Mouse (Mus musculus) myocyte (in vitro differentiated cells): ENCODE data around the gene Slc25a5. TPM values are rescaled to one million over a fixed set of nuclear protein-coding genes. Genes with fewer than 3 reads are reported as not detected.

Source experiments
- H3K27me3 ChIP-seq: one replicate; pipeline ENCODE4 v1.6.1; 2011; ENCODE audit not compliant: control insufficient read depth, insufficient read depth, insufficient read length
- H3K36me3 ChIP-seq: one replicate; pipeline ENCODE4 v1.6.1; 2011; ENCODE audit not compliant: control insufficient read depth, insufficient read depth
- H3K4me2 ChIP-seq: one replicate; pipeline ENCODE4 v1.6.1; 2011; ENCODE audit warnings: low read depth, control low read depth
- H3K4me3 ChIP-seq: one replicate; pipeline ENCODE4 v1.5.1; 2011; ENCODE audit warnings: mild to moderate bottlenecking, control low read depth, moderate library complexity
- H3K79me2 ChIP-seq: one replicate; pipeline ENCODE4 v1.6.1; 2011; ENCODE audit not compliant: control insufficient read depth, insufficient read depth
- H3ac ChIP-seq: one replicate; pipeline ENCODE4 v1.6.1; 2011; ENCODE audit not compliant: control insufficient read depth, insufficient read length
- CEBPB ChIP-seq: IDR thresholded peaks from 2 replicates; pipeline ENCODE4 v1.6.1; 2011; ENCODE audit warnings: mild to moderate bottlenecking, moderate library complexity; ENCODE audit not compliant: poor library complexity, insufficient read depth, severe bottlenecking
- E2F4 ChIP-seq: IDR thresholded peaks from one replicate; pipeline ENCODE4 v1.6.1; 2011; ENCODE audit warnings: mild to moderate bottlenecking, control low read depth, moderate library complexity; ENCODE audit not compliant: insufficient read depth
- MAX ChIP-seq: IDR thresholded peaks from one replicate; pipeline ENCODE4 v1.6.1; 2011; ENCODE audit warnings: low read depth, mild to moderate bottlenecking, control low read depth
- MYOD1 ChIP-seq, 3 experiments: IDR thresholded peaks; one replicate each; pipeline ENCODE4 v1.6.1; 2011; ENCODE audit warnings: control low read depth in 2 of 3, low read depth in 2 of 3, mild to moderate bottlenecking in 2 of 3, moderate library complexity in 1 of 3; ENCODE audit not compliant: insufficient read length in 2 of 3, control insufficient read depth in 1 of 3
- MYOG ChIP-seq, 3 experiments: IDR thresholded peaks; one replicate each; pipeline ENCODE4 v1.6.1; 2011; ENCODE audit warnings: control low read depth in 2 of 3, low read depth in 2 of 3, mild to moderate bottlenecking in 2 of 3; ENCODE audit not compliant: insufficient read length in 2 of 3, control insufficient read depth in 1 of 3, insufficient read depth in 1 of 3
- POLR2A ChIP-seq: IDR thresholded peaks from one replicate; pipeline ENCODE4 v1.6.1; 2011; ENCODE audit warnings: low read depth, mild to moderate bottlenecking, control low read depth, moderate library complexity; ENCODE audit not compliant: insufficient read length
- POLR2AphosphoS2 ChIP-seq: IDR thresholded peaks from one replicate; pipeline ENCODE4 v1.6.1; 2011; ENCODE audit warnings: low read depth, control low read depth; ENCODE audit not compliant: insufficient read length
- REST ChIP-seq: IDR thresholded peaks from one replicate; pipeline ENCODE4 v1.6.1; 2011; ENCODE audit warnings: mild to moderate bottlenecking, control low read depth, moderate library complexity; ENCODE audit not compliant: insufficient read depth, insufficient read length
- SRF ChIP-seq: IDR thresholded peaks from one replicate; pipeline ENCODE4 v1.6.1; 2011; ENCODE audit warnings: low read depth; ENCODE audit not compliant: control insufficient read depth, insufficient read length
- TCF12 ChIP-seq: IDR thresholded peaks from one replicate; pipeline ENCODE4 v1.6.1; 2011; ENCODE audit warnings: mild to moderate bottlenecking, control low read depth; ENCODE audit not compliant: poor library complexity, insufficient read depth, severe bottlenecking
- TCF3 ChIP-seq: IDR thresholded peaks from one replicate; pipeline ENCODE4 v1.6.1; 2011; ENCODE audit warnings: low read depth, control low read depth; ENCODE audit not compliant: insufficient read length
- USF1 ChIP-seq: IDR thresholded peaks from one replicate; pipeline ENCODE4 v1.6.1; 2011; ENCODE audit warnings: low read depth, mild to moderate bottlenecking, control low read depth, moderate library complexity
- polyA plus RNA-seq: library from polyadenylated mRNA; unstranded; fragments of >200 nt; fragmentation: generic; extraction: Trizol; gene quantifications from one replicate; pipeline ENCODE4 v1.2.1, GENCODE M21; 2012; ENCODE audit warnings: missing spikeins

The Slc25a5 gene
- polyA plus RNA-seq, 1 experiment = 684 TPM

DNA sequence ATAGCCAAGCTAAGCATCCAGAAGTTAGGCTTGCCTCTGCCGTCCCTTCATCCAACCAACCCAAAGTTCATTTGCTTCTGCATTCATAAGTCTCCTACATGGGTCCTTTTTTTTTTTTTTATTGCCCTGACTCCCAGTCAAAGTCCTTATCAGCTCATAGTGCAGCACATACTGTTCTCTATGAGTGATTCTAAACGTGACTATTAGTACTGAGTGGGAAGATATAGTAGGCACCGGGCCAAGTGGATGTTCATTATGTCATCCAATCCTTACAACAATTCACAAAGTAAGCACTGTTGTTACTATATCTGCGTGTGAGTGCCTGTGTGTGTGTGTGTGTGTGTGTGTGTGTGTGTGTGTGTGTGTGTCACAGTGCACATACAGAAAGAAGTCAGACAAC is 32.6 kb upstream of the Slc25a5 start:
- H3K4me3 ChIP-seq = no peak overlapping the region
- no peak for TF ChIP-seq POLR2AphosphoS2
- no peaks in the 10 kb centered on the region for H3K79me2 ChIP-seq
- no peak overlapping the region for H3K4me2 ChIP-seq
- no peaks in the 10 kb centered on the region for H3K27me3 ChIP-seq
- no peak overlapping the region for H3ac ChIP-seq
- H3K36me3 ChIP-seq = no peaks in the 10 kb centered on the region

DNA sequence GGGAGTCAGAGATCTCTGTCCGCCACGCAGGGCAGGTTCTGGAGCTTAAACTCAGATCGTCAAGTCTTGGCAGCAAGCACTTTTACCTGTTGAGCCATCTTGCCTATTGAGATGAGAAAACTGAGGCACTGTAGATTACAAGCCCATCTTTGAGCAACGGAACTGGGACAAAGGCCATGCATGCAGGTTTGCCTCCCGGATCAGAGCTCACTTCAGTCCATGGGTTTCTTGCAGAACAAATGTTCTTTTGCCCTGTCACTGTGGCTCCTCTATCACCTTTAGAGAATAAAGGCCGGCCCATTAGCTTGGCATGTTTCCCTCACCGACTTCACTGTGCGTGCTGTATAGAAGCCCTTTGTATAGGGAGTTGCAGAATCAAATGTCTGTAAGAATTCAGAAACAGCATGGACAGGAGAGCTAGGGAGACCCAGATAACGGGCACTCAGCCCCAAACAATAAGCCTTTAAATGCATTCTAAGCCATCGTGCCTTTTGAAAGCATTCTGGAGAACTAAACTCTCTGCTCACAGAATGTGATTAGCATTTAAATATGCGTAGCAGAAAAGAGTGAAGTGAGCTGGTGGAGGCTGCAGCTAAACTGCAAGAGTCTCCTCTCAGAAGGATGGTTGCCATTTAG is 32.0 kb upstream of the Slc25a5 start:
- Histone ChIP-seq H3ac (no peak overlapping the region), H3K4me3 (no peak overlapping the region), H3K27me3 (no peaks in the 10 kb centered on the region), H3K4me2 (no peak overlapping the region), H3K36me3 (no peaks in the 10 kb centered on the region), H3K79me2 (no peaks in the 10 kb centered on the region)
- TF ChIP-seq CEBPB (no peak), MYOD1 (IDR thresholded peaks at IDR 0.05; ENCODE audit: control insufficient read depth in 1 of 3, insufficient read length in 2 of 3, low read depth in 2 of 3) (no peak), E2F4 (no peak), REST (no peak), POLR2A (no peak), USF1 (no peak), MYOG (IDR thresholded peaks at IDR 0.05; ENCODE audit: control insufficient read depth in 1 of 3, insufficient read depth in 1 of 3, insufficient read length in 2 of 3, low read depth in 2 of 3) (no peak), MAX (no peak), TCF3 (no peak), SRF (no peak), TCF12 (no peak), POLR2AphosphoS2 (no peak)

DNA sequence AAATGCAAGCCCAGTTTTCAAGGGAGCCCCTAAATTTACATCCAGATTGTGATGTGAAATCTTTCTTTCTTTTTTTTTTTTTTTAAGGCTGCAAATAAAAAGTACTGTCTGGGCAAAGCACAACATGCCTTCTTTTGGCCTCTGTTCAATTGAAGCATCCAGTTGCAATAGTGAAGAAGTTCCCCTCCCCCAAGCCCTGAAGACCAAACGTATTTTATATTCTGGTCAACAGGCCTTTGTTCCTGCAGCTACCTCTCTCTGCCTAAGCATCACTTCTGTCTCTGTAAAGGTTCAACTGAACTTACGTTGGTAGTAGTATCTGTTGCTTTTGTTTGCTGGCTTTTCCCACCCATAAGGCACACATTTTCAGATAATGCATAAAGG is 31.5 kb upstream of the Slc25a5 start:
- Histone ChIP-seq H3K4me2 (no peak overlapping the region), H3K4me3 (no peak overlapping the region), H3ac (no peak overlapping the region), H3K79me2 (no peaks in the 10 kb centered on the region), H3K27me3 (no peaks in the 10 kb centered on the region), H3K36me3 (no peaks in the 10 kb centered on the region)
- no peak for TF ChIP-seq POLR2A
- TF ChIP-seq CEBPB = no peak
- no peak for TF ChIP-seq USF1
- TF ChIP-seq MYOG (IDR thresholded peaks at IDR 0.05; ENCODE audit: control insufficient read depth in 1 of 3, insufficient read depth in 1 of 3, insufficient read length in 2 of 3, low read depth in 2 of 3) = no peak
- no peak for TF ChIP-seq MAX
- TF ChIP-seq TCF12 = no peak
- TF ChIP-seq MYOD1 (IDR thresholded peaks at IDR 0.05; ENCODE audit: control insufficient read depth in 1 of 3, insufficient read length in 2 of 3, low read depth in 2 of 3) = no peak
- no peak for TF ChIP-seq TCF3
- TF ChIP-seq SRF = no peak
- no peak for TF ChIP-seq POLR2AphosphoS2
- TF ChIP-seq E2F4 = no peak
- no peak for TF ChIP-seq REST

DNA sequence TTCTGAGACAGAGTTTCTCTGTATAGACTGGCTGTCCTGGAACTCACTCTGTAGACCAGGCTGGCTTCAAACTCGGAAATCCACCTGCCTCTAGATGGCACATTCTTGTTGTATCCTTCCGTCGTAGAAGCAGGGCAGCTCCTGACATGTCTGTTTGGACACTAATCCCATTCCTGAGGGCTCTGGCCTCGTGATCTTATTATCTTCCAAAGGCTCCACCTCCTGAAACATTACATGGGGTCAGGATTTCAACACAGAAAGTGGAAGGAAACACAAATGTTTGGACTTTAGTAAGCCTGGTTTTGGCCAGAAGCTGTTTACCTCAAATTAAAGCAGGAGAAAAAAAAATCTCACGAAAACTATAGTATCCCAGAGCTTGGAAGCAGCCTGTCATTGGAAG is 28.1 kb upstream of the Slc25a5 start:
- no peaks in the 10 kb centered on the region for H3K79me2 ChIP-seq
- H3K27me3 ChIP-seq = no peaks in the 10 kb centered on the region
- H3K4me2 ChIP-seq = no peak overlapping the region
- H3K4me3 ChIP-seq = no peak overlapping the region
- TF ChIP-seq CEBPB (no peak), TCF3 (no peak), POLR2A (no peak), POLR2AphosphoS2 (no peak), USF1 (no peak), MYOG (IDR thresholded peaks at IDR 0.05; ENCODE audit: control insufficient read depth in 1 of 3, insufficient read depth in 1 of 3, insufficient read length in 2 of 3, low read depth in 2 of 3) (no peak), MYOD1 (IDR thresholded peaks at IDR 0.05; ENCODE audit: control insufficient read depth in 1 of 3, insufficient read length in 2 of 3, low read depth in 2 of 3) (no peak), MAX (no peak), REST (no peak), SRF (no peak), E2F4 (no peak), TCF12 (no peak)
- H3ac ChIP-seq = no peak overlapping the region
- no peaks in the 10 kb centered on the region for H3K36me3 ChIP-seq

DNA sequence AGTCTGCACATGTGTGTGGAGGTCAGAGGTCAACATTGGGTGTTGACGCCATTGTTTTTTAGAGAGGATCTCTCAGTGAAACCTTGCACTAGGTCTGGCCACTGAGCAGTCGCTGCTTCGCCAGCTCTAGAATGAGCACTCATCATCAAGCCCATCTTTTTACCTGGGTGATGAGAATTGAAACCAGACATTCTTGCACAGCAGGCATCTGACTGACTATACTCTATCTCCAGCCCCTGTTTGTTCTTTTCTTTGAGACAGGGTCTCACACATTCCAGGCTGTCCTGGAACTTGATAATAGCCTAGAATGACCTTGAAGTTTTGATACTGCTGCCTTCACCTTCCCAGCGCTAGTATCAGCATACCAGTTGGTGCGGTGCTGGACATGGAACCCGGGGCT is 22.9 kb upstream of the Slc25a5 start:
- Histone ChIP-seq H3K27me3 (no peaks in the 10 kb centered on the region), H3K79me2 (no peaks in the 10 kb centered on the region), H3ac (no peak overlapping the region), H3K4me3 (no peak overlapping the region), H3K4me2 (no peak overlapping the region), H3K36me3 (no peaks in the 10 kb centered on the region)
- TF ChIP-seq SRF = no peak
- no peak for TF ChIP-seq REST
- TF ChIP-seq POLR2AphosphoS2 = no peak
- TF ChIP-seq TCF12 = no peak
- no peak for TF ChIP-seq MYOG (IDR thresholded peaks at IDR 0.05; ENCODE audit: control insufficient read depth in 1 of 3, insufficient read depth in 1 of 3, insufficient read length in 2 of 3, low read depth in 2 of 3)
- TF ChIP-seq POLR2A = no peak
- no peak for TF ChIP-seq MAX
- TF ChIP-seq TCF3 = no peak
- TF ChIP-seq USF1 = no peak
- no peak for TF ChIP-seq E2F4
- TF ChIP-seq MYOD1 (IDR thresholded peaks at IDR 0.05; ENCODE audit: control insufficient read depth in 1 of 3, insufficient read length in 2 of 3, low read depth in 2 of 3) = no peak
- no peak for TF ChIP-seq CEBPB
